Mouse (Mus musculus) CD4-positive helper T cell, adult 2 months (primary cell): Measurements from ENCODE around the gene Mcrs1.
A peak's percentile ranks its signal among the peaks of the same experiment; 100 is the strongest.

Experiments
- DNase-seq: peaks from one replicate; pipeline ENCODE4 v3.0.0-alpha.2; 2012; ENCODE audit warnings: low read depth, missing footprints, low spot score

The Mcrs1 gene

GRCm38 (mm10) chr15:99213183-99213582, 38.6 kb downstream of the Mcrs1 start:
- no peak for DNase-seq

GRCm38 (mm10) chr15:99205959-99206358, 45.8 kb downstream of the Mcrs1 start:
- DNase-seq = no peak

GRCm38 (mm10) chr15:99198761-99199160, 53.0 kb downstream of the Mcrs1 start:
- peak; percentile 28 for DNase-seq

- DNase-seq = no peak
Observed at GRCm38 (mm10) chr15:99195043-99195442, 56.7 kb downstream of the Mcrs1 start.

GRCm38 (mm10) chr15:99194358-99194757, 57.4 kb downstream of the Mcrs1 start:
- DNase-seq = no peak
